Mouse (Mus musculus): ENCODE measurements at regions not wholly inside any gene's neighbourhood (a gene's known extent, or its start where the extent isn't known, plus 50 kb on each side); places are given as distances from the start of the nearest gene placed in this dataset.
"Not testable (repeated sequence)": the region's sequence is repeated elsewhere in the genome, so short reads cannot be mapped to it uniquely, and the experiment has no call there.

- DNase-seq; intact Hi-C loops (cut with DNase I): not testable (repeated sequence)
Observed at GRCm38 (mm10) chr14:53742864-53743263, 511.0 kb downstream of the Dad1 start.

- intact Hi-C loops (cut with DNase I); DNase-seq: not testable (repeated sequence)
Observed at GRCm38 (mm10) chr14:53741246-53741645, 512.7 kb downstream of the Dad1 start.

- DNase-seq; intact Hi-C loops (cut with DNase I): not testable (repeated sequence)
Observed at GRCm38 (mm10) chr14:53737962-53738361, 515.9 kb downstream of the Dad1 start.

DNA sequence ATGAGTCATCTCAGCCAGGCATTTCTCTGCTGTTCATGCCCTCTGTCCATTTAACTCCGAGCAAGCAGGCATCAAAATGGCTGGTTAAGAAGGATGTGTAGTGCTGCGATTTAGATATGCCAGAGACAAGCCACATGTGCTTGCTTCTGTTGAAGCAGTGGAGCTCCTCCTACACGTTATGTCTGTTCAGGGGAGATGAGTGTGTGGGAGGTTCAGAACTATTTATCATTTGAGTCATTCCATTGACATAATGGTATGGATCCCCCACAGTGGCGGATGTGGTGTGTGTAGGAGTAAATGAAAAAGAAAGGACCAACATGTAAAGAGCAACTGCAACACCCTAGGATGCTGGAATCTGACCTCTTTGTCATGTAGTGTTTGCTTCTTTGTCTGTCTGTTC lies 517.6 kb downstream of the Dad1 start:
- intact Hi-C loops (cut with DNase I); DNase-seq: not testable (repeated sequence)

DNA sequence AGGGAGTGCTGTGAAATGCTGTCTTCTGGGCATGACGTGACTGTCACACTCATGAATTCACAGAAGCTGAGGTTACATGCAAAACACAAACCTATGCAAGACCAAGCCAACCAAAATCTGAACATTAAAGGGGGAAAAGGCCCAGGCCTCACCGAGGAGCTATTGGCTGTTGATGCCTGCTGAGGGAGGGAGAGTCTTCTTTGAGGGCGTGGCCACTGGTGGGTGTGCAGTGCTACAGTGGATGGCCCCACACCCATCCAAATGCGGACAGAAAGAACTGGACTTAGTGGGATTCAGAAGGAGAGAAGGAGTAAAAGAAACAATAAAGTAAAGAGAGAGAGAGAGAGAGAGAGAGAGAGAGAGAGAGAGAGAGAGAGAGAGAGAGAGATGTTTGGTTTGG lies 522.3 kb downstream of the Dad1 start:
- intact Hi-C loops (cut with DNase I); DNase-seq: not testable (repeated sequence)

DNA sequence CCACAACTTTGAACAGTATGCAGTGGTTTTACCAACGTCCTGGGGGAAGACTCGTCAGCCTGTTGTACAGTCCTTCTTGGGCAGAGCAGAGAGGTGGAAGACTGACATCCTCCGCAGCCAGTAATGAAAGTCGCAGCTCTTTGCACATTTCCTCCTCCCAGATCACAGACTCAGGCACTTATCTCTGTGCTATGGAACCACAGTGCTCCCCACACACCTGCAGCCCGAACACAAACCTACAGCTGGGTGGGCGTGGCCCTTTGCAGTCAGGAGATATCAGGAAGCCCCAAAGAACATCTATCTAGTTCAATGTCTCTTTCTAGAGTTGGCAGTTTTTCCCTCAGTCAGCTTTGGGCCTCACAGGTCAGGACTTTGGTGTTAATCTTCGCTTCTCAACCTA lies 524.0 kb downstream of the Dad1 start:
- intact Hi-C loops (cut with DNase I); DNase-seq: not testable (repeated sequence)

DNA sequence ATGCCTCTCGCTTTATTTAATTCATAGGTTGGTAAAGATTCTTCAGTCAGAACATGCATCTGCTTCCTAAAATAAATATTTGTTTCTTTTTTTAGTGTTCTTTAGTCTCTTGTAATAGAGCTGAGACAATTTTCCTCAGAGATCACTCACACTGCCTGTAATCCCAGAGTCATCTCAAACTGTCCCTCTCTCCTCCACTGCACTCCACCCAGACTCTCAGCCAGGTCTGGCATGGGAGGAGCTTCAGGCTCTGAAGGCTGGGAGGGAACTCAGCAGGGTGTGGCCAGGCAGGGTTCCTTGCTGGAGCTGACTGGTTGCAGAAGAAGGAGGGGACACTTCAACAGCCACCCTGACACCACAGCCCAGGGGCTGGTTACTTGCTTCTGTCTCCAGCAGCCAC lies 524.8 kb downstream of the Dad1 start:
- DNase-seq; intact Hi-C loops (cut with DNase I): not testable (repeated sequence)

GRCm38 (mm10) chr14:53726914-53727313 lies 527.0 kb downstream of the Dad1 start:
- intact Hi-C loops (cut with DNase I); DNase-seq: not testable (repeated sequence)

DNA sequence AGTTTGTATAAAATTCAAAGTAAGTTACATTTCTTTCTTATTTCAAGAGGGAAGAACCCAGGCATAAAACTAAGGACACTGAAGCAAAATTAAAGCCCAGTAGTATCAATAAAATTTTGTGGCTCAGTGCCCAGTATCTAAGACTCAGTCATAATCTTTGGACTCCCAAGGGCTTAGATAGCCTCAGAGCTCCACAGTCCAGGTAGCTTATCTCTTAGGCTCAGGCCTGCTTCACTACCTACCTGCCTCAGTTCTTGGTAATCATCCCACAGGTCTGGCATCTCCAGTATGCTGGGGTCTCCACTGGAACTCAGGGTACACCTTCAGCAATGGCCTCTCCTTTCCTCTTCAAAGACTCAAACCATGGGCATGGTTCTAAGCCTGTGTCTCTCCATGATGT lies 530.3 kb downstream of the Dad1 start:
- intact Hi-C loops (cut with DNase I); DNase-seq: not testable (repeated sequence)

DNA sequence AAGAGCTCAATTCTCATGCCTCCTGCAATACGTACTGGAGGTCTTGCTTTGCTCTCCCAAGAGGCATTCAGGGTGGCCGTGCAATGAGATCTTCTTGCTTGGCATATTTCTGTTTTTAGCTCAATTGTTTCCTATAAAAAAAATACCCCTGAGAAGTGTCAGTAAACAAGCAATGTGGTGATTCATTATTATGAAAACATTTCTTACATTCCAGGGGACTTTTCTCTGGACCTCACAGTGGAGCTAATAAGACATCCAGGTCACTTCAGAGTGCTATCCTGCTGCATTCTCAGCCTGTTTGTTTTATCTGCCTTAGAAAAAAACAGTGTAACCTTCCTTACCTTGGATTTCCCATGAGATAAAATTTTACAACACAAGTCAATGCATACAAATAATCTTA lies 532.0 kb downstream of the Dad1 start:
- DNase-seq; intact Hi-C loops (cut with DNase I): not testable (repeated sequence)

DNA sequence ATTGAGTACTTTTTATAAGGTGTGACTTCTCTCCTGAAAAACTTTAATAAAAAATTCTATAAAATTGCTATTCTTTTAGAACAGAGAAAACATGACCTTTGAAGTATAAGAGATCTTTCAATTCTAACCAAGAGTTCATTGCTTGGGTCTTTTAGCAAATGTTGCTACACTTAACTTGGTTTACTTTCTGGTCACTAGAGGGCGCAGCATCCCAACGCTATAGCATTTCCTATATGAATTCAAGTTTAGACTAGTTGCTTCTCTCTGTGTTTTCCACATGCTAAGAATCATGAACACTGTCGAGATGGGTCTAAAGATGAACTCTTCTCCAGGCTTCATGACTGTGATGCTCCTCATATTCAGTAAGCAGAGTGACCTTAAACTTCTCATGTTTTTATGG lies 544.3 kb downstream of the Dad1 start:
- intact Hi-C loops (cut with DNase I); DNase-seq: not testable (repeated sequence)

- intact Hi-C loops (cut with DNase I); DNase-seq: not testable (repeated sequence)
Observed at GRCm38 (mm10) chr14:53704351-53704750, 549.6 kb downstream of the Dad1 start.

DNA sequence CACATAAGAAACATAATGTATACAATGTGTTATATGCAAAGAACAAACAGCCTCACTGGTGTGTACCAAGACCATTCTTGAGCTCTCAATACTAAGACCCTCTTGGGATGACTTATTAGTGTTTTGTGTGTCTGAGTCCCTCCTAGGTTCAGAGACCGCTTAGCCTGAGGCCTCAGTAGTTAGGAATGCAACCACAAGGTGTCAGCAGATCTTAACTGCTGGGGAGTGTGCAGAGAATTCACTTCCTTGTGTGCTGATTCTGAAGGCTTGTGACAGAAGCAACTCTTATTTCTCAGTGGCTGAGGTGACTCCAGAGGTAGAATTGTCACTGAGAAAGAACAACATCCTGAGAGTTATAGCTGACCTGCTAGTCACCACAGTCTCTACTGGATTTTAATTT lies 550.3 kb downstream of the Dad1 start:
- intact Hi-C loops (cut with DNase I); DNase-seq: not testable (repeated sequence)

- DNase-seq; intact Hi-C loops (cut with DNase I): not testable (repeated sequence)
Observed at GRCm38 (mm10) chr14:53684100-53684499, 569.8 kb downstream of the Dad1 start.

- intact Hi-C loops (cut with DNase I): not testable (repeated sequence)
Observed at GRCm38 (mm10) chr14:53683361-53684015, 570.4 kb downstream of the Dad1 start.

GRCm38 (mm10) chr14:53682679-53683078 lies 571.2 kb downstream of the Dad1 start:
- intact Hi-C loops (cut with DNase I); DNase-seq: not testable (repeated sequence)

More at GRCm38 (mm10) chr14:53683361-53684015, 570.4 kb downstream of the Dad1 start:
- DNase-seq: not testable (repeated sequence)

- DNase-seq; intact Hi-C loops (cut with DNase I): not testable (repeated sequence)
Observed at GRCm38 (mm10) chr14:53681320-53681719, 572.6 kb downstream of the Dad1 start.

GRCm38 (mm10) chr14:53665681-53666080 lies 588.2 kb downstream of the Dad1 start:
- DNase-seq; intact Hi-C loops (cut with DNase I): not testable (repeated sequence)

- DNase-seq; intact Hi-C loops (cut with DNase I): not testable (repeated sequence)
Observed at GRCm38 (mm10) chr14:53662700-53663355, 591.1 kb downstream of the Dad1 start.

GRCm38 (mm10) chr14:53654669-53655068 lies 599.2 kb downstream of the Dad1 start:
- intact Hi-C loops (cut with DNase I); DNase-seq: not testable (repeated sequence)

DNA sequence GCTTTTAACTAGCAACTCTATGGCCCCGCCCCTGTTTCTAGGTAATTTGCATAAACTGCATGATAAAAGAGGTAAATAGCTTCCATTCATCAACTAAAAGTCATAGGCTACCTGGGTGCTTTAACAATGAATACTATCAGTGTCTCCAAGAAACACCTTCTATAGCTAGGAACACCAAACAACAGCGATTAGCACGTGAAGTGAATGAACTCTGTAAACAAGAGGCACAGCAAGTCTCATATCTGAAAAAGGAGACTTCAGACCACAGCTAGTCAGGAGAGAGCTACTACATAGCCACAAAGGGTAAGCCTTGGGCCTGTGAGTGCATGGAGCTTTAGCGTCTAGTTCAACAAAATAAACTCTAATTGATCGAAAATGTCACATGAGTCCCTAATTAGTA lies 602.8 kb downstream of the Dad1 start:
- DNase-seq; intact Hi-C loops (cut with DNase I): not testable (repeated sequence)

DNA sequence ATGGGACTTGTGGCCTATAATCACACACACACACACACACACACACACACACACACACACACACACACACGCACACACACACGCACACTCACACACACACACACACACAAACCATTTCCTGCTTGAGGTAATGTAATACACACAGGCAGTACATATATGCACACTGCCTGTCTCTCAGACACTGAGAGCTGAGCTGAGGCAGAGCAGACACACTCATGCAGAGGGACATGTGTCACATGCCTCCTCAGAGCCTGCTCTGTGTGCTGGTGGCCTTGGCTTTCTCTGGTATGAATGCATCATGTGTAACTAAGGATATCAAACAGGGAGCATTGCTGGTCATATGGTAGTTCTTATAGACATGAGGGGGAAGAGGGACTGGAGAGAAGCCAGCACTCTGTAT lies 604.7 kb downstream of the Dad1 start:
- intact Hi-C loops (cut with DNase I); DNase-seq: not testable (repeated sequence)

All from gastrocnemius, postnatal 36 days (tissue).